Mouse (Mus musculus) cortical plate, adult 2 months (tissue): ENCODE results near the gene Slc28a1. TPM values are rescaled to one million over a fixed set of nuclear protein-coding genes. Genes with fewer than 3 reads are reported as not detected.
"Not testable (repeated sequence)": the region's sequence is repeated elsewhere in the genome, so short reads cannot be mapped to it uniquely, and the experiment has no call there.

Experiments used
- H3K27ac ChIP-seq: fragments of 200-500 bp; 2 replicates; pipeline ENCODE4 v1.5.1; 2012; ENCODE audit warnings: low read length, control low read depth, inconsistent platforms; ENCODE audit not compliant: insufficient read depth
- H3K4me1 ChIP-seq: fragments of 200-500 bp; 2 replicates; pipeline ENCODE4 v1.6.1; 2011; ENCODE audit warnings: low read length; ENCODE audit not compliant: control insufficient read depth, insufficient read depth
- H3K4me3 ChIP-seq: fragments of 200-500 bp; 2 replicates; pipeline ENCODE4 v1.5.1; 2011; ENCODE audit warnings: mild to moderate bottlenecking, low read length, control low read depth; ENCODE audit not compliant: insufficient read depth
- CTCF ChIP-seq: fragments of 200-500 bp; IDR thresholded peaks from 2 replicates; pipeline ENCODE4 v1.5.1; 2011; ENCODE audit warnings: mild to moderate bottlenecking, control low read depth, low read length; ENCODE audit not compliant: insufficient read depth; ENCODE audit errors: extremely low read depth
- POLR2A ChIP-seq: fragments of 200-500 bp; IDR thresholded peaks from 2 replicates; pipeline ENCODE4 v1.6.1; 2011; ENCODE audit warnings: mild to moderate bottlenecking, low read length, control low read depth; ENCODE audit not compliant: insufficient read depth; ENCODE audit errors: extremely low read depth
- polyA plus RNA-seq: library from polyadenylated mRNA; depleted of rRNA; stranded (reverse); fragments of >200 nt; gene quantifications from 2 replicates; pipeline ENCODE4 v1.2.3, GENCODE M21; 2012

Gene Slc28a1
- polyA plus RNA-seq, 1 experiment = 0.33 TPM

DNA sequence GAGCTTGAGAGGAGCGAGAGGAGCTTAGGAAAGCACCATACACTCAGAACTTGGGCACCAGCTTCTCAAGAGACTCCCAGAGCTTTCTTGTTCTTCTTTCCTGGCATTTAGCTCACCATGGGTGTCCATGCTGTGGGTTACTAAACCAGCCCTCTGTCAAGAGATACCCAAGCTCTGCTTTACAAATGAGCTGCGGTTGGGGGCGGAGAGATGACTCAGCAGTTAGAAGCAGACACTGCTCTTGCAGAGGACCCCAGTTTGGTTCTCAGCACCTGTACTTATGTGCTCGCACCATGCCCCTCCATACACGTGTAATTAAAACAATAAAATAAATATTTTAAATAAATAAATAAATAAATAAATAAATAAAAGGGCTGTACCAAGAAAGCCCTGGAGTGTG lies 22.7 kb downstream of the Slc28a1 start:
- Histone ChIP-seq H3K27ac (no peak overlapping the region), H3K4me1 (no peaks in the 10 kb centered on the region), H3K4me3 (no peak overlapping the region)
- no peak for TF ChIP-seq CTCF
- no peak for TF ChIP-seq POLR2A

DNA sequence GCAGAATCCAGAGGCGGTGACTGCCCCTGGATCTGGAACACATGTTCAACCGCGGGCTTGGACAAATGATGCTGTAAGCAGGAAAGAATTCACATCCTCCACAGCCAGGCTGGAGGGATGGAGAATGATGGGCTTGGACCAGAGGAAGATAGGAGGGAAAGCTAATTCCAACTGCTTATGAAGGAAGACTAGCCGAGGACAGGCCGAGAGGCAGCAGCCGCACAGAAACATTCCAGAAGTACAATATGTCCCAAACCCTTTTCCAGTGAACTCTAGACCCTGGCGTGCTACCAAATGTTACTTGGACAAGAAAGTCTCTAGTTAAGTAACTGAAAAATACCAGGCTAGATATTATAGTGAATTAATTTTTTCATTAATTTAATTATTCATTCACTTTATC lies 24.5 kb downstream of the Slc28a1 start:
- Histone ChIP-seq H3K4me3 (no peak overlapping the region), H3K27ac (no peak overlapping the region), H3K4me1 (no peaks in the 10 kb centered on the region)
- no peak for TF ChIP-seq CTCF
- TF ChIP-seq POLR2A = no peak

DNA sequence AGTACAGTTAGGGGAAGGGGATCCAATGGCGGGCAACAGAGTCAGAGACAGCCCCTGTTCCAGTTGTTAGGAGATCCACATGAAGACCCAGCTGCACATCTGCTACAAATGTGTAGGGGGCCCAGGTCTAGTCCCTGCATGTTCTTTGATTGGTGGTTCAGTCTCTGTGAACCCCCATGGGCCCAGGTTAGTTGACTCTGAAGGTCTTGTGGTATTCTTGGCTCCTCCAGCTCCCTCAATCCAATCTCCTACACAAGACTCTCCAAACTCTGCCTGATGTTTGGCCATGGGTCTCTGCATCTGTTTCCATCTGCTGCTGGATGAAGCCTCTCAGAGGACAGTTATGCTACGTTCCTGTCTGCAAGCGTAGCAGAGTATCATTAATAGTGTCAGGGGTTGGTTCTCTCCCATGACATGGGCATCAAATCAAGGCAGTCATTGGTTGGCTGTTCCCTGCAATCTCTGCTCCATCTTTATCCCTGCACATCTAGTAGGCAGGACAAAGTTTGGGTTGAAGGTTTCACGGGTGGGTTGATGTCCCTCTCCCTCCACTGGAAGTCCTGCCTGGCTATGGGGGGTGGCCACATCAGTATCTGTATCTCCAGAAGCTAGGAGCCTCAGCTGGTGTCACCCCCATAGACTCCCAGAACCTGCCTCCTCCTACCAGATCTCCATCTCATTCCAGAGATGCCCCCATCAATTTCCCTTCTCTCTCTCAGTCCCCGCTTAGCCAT lies 25.2 kb downstream of the Slc28a1 start:
- TF ChIP-seq CTCF (no peak), POLR2A (no peak)

DNA sequence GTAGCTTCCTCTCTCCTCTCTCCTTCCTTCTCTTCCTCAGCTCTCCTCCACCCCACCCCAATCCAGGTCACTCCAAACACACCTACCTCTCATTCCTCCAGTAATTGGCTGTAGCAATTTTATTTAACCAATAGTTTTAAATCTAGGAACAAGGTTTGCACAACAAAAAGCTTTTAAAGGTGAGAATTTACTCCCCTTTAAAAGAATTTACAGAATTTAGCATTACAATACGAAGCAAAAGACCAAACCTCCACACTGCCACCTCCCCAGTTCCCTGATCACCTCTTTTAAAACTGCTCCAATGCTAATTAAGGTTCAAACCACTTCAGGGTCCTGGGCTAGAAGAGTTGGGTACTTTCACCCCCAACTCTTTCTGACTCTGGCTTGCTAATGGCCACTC lies 26.9 kb downstream of the Slc28a1 start:
- H3K4me3 ChIP-seq = no peak overlapping the region

More for the DNA sequence above, 25.2 kb downstream of the Slc28a1 start:
- Histone ChIP-seq H3K4me1 (no peaks in the 10 kb centered on the region), H3K27ac (no peak overlapping the region), H3K4me3 (no peak overlapping the region)

DNA sequence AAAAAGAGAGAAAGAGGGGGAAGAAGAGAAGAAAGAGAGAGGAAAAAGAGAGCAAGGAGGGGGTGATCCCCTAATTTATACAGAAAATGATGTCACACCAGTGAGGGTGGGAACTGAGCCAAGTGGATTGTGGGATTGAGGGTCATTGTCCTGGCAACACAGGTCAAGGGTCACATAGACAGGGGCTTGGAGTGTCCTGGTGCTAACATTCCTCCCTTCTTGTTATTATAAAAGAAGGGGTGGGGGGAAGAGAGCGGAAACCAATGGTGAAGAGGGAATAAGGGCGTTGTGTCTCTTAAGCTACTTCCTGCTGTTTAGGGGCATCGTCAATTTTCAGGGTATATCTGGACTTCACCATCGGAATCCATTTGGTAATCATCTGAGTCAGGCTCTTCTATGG lies 28.5 kb downstream of the Slc28a1 start:
- not testable (repeated sequence) for H3K27ac ChIP-seq, H3K4me1 ChIP-seq, H3K4me3 ChIP-seq

More for the DNA sequence above, 26.9 kb downstream of the Slc28a1 start:
- no peaks in the 10 kb centered on the region for H3K4me1 ChIP-seq
- no peak overlapping the region for H3K27ac ChIP-seq
- TF ChIP-seq CTCF (no peak), POLR2A (no peak)

DNA sequence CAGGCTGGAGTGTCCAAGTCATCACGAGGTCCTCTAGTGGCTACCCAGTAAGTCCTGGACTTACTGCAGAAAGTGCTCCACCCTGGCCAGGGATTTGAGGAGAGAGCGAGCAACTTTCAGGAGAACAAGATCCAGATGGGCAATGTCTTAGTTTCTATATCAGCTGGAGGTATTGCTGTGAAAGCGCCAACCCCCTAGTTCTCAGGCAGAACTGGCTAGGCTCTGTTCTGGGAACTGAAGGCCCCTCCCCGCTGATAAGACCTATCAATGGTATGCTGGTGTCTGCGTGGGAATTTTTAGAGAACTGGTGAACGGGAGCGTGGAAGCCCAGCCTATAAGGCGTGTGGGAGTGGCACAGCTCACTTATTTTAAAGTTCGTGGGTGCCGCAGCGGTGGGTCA lies 35.2 kb downstream of the Slc28a1 start:
- TF ChIP-seq CTCF = no peak
- TF ChIP-seq POLR2A = no peak
- H3K4me3 ChIP-seq = no peak overlapping the region
- H3K4me1 ChIP-seq = no peaks in the 10 kb centered on the region
- no peak overlapping the region for H3K27ac ChIP-seq

DNA sequence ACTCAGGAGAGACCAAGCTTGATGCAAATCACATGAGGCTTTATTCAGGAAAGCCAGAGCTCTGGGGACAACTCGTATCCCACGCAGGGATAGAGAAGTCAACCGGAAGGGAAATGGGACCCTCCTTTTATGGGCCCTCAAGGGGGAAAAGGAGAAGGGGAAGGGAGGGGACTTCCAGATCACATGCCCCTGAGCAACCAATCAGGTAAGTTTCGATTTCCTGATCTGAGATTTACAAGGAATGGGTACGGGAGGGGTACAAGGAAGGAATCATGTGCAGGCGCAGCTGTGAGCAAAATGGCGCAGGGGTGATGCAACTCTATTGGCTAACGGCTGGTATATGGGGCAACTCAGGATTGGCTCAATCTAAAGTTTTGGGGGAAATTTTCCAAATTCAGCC lies 36.6 kb downstream of the Slc28a1 start:
- TF ChIP-seq CTCF (no peak), POLR2A (no peak)
- Histone ChIP-seq H3K4me1 (no peaks in the 10 kb centered on the region), H3K4me3 (no peak overlapping the region), H3K27ac (no peak overlapping the region)

DNA sequence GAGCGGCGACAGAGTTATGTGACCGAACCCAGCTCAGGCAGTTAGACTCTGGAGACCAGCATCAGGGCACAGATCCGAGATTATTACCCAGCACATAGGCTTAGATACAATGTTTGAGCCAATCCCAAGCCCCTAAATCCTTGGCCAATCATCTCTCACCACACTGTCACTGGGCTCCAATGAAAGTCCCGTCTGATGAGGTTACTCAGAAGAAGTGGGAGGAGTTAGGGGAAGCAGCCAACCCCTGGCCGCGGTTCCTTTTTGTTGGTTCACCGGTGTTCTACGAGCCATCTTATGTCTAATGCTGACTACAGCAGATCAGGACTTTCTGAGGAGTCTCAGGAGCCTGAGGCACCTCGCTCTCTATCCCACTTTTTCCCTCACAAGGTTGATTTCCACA lies 37.7 kb downstream of the Slc28a1 start:
- TF ChIP-seq POLR2A (no peak), CTCF (no peak)
- Histone ChIP-seq H3K4me3 (no peak overlapping the region), H3K4me1 (no peaks in the 10 kb centered on the region), H3K27ac (no peak overlapping the region)

DNA sequence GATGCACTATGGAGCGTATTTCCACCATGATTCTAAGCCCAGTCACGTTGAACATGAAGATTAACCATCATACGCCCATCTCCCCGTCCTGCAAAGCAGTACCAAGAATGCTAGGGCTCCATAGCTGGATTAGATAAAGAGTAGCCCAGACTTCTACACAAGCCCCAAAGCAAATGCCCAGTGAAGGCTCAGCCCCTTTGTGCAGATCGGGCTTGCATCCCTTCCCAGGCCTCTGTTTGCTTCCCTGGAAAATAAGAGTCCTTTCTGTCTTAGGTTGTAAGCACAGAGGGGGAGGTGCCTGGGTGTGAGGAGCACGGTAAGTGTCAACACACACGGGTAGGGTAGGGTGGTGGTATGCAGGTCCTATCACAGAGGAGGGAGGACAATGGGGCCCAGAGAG lies 38.2 kb downstream of the Slc28a1 start:
- Histone ChIP-seq H3K27ac (no peak overlapping the region), H3K4me3 (no peak overlapping the region), H3K4me1 (no peaks in the 10 kb centered on the region)
- TF ChIP-seq POLR2A (no peak), CTCF (no peak)

DNA sequence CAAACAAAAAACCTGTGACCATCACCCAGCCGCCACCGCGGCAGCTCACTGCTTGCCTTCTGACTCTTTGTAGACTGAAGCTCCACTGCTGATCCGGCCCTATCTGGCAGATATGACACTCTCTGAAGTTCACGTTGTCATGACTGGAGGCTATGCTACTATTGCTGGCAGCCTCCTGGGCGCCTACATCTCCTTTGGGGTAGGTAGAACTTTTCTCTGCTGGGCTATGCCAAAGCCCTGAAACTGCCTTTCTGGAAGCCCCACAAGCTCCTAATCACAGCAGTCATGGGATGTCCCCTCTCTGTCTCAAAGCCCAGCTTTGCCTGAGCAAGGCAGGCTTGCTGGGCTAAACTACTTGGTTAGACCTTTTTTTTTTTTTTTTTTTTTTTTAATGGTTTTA lies 38.7 kb downstream of the Slc28a1 start:
- Histone ChIP-seq H3K27ac (no peak overlapping the region), H3K4me1 (no peaks in the 10 kb centered on the region), H3K4me3 (no peak overlapping the region)
- TF ChIP-seq POLR2A = no peak
- TF ChIP-seq CTCF = no peak

DNA sequence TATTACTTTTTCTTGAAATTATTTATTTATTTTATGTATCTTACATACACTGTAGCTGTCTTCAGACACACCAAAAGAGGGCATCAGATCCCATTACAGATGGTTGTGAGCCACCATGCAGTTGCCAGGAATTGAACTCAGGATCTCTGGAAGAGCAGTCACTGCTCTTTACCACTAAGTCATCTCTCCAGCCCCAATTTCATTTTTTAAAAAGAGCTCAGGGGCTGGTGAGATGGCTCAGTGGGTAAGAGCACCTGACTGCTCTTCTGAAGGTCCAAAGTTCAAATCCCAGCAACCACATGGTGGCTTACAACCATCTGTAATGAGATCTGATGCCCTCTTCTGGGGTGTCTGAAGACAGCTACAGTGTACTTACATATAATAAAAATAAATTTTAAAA lies 39.6 kb downstream of the Slc28a1 start:
- not testable (repeated sequence) for H3K4me1 ChIP-seq, H3K27ac ChIP-seq, H3K4me3 ChIP-seq
